Mouse (Mus musculus) cerebral cortex, adult 2 months (tissue): ENCODE data around the gene Tet2.

Experiments used
- WGBS: fragments of 180-500 bp; shearing (Covaris S2); methylation state at CpG from one replicate; pipeline ENCODE4 v1.1.7; 2018; 5-methylcytosine and 5-hydroxymethylcytosine counted together

The Tet2 gene

DNA sequence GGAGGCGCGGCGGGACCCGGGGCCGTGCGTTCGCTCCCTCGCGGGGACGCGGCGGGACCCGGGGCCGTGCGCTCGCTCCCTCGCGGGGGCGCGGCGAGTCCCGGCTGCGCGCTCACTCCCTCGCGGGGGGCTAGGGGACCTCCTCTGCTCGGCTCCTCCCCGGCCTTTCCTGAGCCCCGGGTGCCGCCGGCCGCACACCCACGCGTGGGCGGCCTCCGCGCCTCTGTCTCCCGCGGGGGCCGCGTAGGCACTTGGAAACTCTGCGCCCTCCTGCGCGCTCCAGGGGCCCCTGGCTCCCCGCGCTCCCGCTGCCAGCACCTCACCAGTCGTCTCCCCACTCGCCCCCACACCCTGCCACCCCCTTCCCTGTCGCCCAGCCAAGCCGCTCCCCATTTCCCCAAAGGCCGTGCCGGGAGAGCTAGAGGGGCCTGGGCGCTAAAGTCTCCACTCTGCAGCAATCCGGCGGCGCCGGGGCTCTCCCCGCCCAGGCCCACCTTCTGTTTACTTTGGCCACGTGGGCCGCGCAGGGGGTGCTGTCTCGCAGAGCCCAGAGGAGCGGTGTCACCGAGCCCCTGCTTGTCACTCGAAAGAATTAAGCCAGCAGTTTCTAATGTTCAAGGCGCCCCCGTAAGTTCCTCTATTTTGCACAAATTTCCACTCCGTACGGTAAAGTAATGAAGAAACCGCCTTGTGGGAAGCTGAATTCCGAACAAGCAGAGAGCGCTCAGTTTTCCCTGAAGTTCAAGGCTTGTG, at the start of gene Tet2:
TSS of gene Tet2 (minus strand) at position 589 of the 753 bp plus-strand sequence.
- WGBS = under 1% methylated on average over 73 of the region's 73 CpGs

DNA sequence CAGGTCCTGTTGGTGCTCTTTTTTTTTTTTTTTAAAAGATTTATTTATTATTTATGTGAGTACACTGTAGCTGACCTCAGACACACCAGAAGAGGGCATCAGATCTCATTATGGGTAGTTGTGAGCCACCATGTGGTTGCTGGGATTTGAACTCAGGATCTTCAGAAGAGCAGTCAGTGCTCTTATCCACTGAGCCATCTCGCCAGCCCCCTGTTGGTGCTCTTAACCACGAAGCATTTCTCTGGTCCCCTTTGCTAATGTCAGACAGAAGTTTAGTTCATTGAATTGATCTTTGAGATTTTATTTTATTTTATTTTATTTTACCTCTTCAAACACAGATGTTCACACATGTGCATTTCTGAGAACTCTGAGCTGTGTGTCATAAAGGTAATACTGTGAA, 48.1 kb upstream of the Tet2 start:
- WGBS = 90% methylated on average over 2 of the region's 2 CpGs

DNA sequence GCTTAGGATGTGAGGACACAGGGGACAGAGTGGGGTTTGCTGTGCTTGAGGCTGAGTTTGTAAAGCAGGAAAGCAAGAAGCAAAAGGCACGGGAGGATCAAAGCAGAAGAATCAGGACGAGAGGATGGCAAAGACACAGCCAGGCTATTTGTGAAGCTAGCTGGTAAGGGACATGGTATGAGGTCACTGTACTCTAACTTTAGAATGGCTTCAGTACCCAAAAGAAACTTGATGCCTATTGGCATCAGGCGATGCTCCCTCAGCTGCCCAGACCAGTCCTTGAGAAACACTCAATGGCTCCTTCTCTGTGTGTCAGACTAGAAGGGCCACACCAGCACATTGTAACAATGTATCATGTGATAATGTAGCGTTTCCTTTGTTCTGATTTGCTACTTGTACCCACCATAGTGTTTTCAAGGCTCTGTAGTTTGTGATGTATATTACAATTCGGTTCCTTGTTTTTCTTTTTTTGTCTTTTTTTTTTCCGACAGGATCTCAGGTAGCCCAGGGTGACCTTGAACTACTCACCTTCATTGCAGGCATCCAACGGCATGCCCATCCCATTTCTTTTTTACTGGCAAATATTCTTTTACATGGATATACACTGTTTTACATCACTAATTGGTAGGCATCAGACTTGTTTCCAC, 45.7 kb upstream of the Tet2 start:
- 88% methylated on average over 7 of the region's 7 CpGs for WGBS

DNA sequence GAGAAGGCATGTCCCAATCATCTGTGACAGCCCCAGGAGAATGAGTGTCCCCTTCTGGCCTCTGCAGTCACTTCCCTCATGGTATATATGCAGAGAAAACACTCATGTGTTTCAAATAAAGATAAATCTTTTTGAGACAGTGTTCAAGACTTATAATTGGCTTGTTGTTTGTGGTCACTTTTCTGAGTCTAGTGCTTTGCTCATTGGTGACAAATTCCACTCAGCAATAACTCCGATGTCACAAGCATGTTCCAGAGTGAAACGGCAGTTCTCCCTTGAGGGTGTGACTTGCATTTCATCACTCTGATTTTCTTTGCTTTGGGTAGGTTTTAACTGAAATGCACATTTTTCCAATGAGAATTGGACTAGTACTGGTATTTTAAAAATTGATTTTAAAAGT, 40.1 kb upstream of the Tet2 start:
- WGBS = 83% methylated on average over 2 of the region's 2 CpGs

- WGBS = 87% methylated on average over 9 of the region's 9 CpGs
Observed at GRCm38 (mm10) chr3:133583411-133584025, 38.6 kb upstream of the Tet2 start.

GRCm38 (mm10) chr3:133582969-133583368, 38.0 kb upstream of the Tet2 start:
- WGBS = 68% methylated on average over 4 of the region's 4 CpGs

- WGBS = 78% methylated on average over 5 of the region's 5 CpGs
Observed at GRCm38 (mm10) chr3:133582096-133582495, 37.2 kb upstream of the Tet2 start.

- WGBS = 66% methylated on average over 4 of the region's 4 CpGs
Observed at GRCm38 (mm10) chr3:133581541-133581940, 36.6 kb upstream of the Tet2 start.

DNA sequence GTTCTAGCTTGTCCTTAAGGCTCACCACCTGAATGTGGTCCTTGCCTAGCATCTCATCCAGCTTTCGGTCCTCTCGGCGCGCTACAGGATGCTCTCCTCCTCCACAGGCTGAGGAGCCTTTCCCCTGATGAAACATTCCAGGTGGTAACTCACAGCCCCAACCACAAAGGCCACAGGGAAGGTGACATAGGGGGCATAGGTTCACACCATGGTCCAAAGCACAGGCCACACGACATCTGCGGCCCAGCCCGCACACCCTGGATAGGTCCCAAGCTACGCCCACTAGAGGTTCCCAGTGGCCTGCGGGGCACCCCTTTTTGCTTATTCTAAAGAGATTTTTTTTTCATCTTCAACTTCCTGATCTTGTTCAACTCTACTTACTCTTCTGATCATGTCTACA, 34.7 kb upstream of the Tet2 start:
- 94% methylated on average over 9 of the region's 9 CpGs for whole genome bisulfite sequencing

DNA sequence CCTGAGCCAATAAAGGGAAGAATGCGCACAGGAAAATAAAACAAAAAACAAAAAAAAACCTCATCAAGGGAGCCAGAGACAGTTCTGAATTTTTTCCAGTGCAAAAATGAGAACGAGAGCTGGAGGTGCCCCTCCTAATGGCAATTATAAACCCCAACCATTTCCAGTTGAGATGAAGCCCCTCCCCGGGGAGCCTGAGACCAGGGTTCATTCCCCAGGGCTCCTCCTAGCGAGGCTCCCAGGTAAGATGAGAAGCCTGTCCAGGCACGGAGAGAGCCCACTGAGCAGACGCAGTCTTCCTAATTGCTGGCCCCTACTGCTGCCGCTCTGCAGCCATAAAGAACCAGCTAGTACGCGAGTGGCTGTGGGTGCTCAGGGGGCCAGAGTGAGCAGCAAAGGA, 34.2 kb upstream of the Tet2 start:
- 80% methylated on average over 9 of the region's 9 CpGs for WGBS

DNA sequence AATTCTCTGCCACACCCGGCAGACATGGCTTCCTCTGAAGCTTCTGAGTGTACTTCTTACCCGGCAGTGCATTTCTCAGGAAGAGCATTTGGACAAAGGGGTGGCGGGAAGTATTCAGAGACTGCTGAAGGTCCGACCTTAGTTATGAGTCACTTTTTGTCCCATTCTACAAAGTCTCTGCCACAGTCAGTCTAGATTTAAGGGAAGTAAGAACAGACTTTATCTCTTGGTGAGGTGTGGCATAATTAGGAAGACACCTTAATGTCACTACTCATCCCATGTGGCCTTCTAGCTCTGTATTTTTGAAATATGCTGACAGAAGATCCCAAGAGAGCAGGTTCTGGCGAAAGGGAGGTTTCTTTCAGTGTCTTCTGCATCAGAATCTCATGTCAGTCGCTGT, 30.0 kb upstream of the Tet2 start:
- 78% methylated on average over 6 of the region's 6 CpGs for WGBS

GRCm38 (mm10) chr3:133571961-133572360, 27.0 kb upstream of the Tet2 start:
- WGBS = 83% methylated on average over 5 of the region's 5 CpGs

GRCm38 (mm10) chr3:133563503-133564205, 18.7 kb upstream of the Tet2 start:
- WGBS = 88% methylated on average over 2 of the region's 2 CpGs

GRCm38 (mm10) chr3:133559413-133560114, 14.6 kb upstream of the Tet2 start:
- 88% methylated on average over 6 of the region's 6 CpGs for WGBS

DNA sequence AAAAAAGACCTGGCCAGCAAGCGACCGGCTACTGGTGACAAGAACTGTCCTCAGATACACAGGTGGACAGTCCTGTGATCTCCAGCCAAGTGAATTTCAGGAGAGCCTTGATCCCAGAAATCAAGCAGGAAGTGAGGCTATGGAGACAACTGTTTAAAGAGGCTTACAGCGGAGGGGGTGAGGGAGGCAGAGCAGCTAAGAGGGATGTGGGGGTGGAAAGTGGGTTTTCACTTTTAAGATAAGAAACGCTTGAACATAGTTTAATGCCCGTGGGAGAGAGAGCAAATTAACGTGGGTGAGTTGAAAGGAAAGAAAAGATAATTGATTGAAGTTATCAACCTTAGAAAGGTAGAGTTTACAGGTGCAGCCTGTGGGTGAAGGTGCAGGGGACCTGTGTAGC, 12.7 kb upstream of the Tet2 start:
- 50% methylated on average over 6 of the region's 6 CpGs for WGBS

GRCm38 (mm10) chr3:133557154-133557553, 12.2 kb upstream of the Tet2 start:
- WGBS = 85% methylated on average over 7 of the region's 7 CpGs

- 97% methylated on average over 7 of the region's 7 CpGs for WGBS
Observed at GRCm38 (mm10) chr3:133555378-133555777, 10.4 kb upstream of the Tet2 start.

DNA sequence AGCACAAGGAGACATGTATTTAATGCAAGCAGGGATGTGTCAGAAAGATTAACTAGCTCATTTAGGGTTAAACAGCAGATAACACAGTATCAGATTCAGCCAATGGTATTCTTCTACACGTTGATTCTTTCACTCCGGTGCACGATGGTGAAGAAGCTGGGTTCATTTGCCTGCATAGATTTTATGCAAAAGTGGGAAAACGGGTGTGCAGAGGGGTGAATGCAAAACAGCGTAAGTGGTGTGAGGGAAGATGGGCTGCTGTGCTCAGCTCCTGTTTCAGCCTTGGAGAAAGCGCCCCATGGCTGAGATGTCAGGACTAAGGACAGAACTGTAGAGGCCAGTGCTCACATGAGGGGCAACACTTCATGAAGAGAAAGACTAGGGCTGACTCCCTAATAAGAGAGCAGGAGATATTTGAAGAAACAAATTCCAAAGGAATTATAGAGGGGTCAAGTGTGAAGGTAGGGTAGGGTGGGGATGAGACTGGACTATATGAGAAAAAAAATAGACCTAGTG, 9.7 kb upstream of the Tet2 start:
- 86% methylated on average over 6 of the region's 6 CpGs for WGBS

- WGBS = 97% methylated on average over 4 of the region's 4 CpGs
Observed at GRCm38 (mm10) chr3:133554092-133554491, 9.2 kb upstream of the Tet2 start.

DNA sequence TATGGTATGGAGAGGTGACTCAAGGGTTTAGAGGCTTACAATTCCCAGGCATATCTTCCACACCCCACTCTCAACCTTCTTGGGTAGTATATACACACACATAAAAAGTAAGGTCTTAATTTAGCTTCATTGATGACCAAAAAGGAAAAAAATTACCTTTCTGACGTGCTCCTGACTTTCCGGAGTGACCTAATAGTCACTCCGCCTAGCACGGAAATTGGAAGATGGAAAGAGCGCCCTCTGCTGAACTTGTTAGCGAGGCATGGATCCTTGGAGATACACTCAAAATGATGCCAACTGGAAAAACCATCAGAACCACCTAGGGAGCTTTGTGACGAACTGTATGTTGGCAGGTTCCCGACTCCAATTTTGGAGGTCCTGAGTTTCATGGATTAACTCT, 7.0 kb upstream of the Tet2 start:
- WGBS = 78% methylated on average over 8 of the region's 8 CpGs

DNA sequence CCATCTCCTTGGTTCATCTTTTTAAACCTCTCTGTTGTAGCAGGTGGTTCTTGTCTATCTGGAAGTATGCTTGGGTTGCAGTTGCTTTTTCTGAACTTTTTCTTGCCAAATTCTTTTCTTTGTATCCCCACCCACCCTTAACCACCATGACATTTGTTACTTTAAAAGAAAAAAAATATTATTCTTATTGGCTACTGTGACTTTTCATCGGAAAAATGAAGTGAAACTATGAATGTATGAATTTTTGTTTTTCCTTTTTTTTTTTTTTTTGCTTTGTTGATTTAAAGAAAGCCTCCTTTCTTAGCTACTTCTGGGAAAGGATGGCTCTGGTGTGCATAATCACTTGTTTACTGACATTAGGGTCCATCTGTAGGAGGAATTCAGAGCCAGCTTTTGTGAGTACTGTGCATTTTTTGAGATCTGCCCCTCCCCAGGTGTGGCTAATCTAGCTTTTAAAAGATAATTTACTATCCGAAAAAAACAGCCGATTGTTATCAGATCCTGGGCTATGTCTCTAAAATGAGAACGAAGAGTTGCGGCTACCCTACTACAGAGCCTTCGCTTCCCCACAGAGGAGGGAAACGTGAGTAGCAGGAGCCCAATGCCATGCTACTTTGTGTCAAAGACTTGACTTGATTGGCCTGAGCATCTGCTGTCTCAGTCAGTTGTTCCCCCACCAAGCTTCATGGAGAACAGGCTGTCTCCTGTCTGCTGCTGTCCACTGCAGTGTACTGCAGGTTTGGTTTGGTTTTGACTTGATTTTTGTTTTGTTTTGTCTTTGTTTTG, 4.6 kb upstream of the Tet2 start:
- WGBS = 73% methylated on average over 7 of the region's 7 CpGs
